12 mouse cellular contexts compared by ENCODE assay signal in genomic region chr8:116111168-116111567, GRCm38 (mm10).
A peak's percentile ranks its signal among the peaks of the same experiment; 100 is the strongest.
DNase-seq lines count a peak whose midpoint lies in the region; ATAC-seq lines count a peak whose summit lies in the region.
"Had no signal": no experiment of that assay in that cellular context is flagged by ENCODE, and none has a peak within 500 bp of the region (broad histone marks: within the 10 kb centered on the region; RNA-seq: fewer than 3 reads in every experiment).

No protein-coding gene starts in this region.

- no peaks in the 10 kb centered on the region for H3K27me3 ChIP-seq in intestine, embryonic 14.5 days (replicated peaks; ENCODE audit: control insufficient read depth, insufficient read depth, low read length)

- peak overlapping the region; percentile 31 for H3K4me2 ChIP-seq in intestine, embryonic 14.5 days (ENCODE audit: low read length)
- H3K4me2 ChIP-seq: embryonic facial prominence, embryonic 12.5 days; hindbrain, embryonic 13.5 days had no signal

- intact Hi-C loops in left cerebral cortex, postnatal 14 days (cut with DNase I) = no loop called here
- intact Hi-C loops in heart, postnatal 36 days (cut with DNase I) = no loop called here

- ATAC-seq in intestine, embryonic 14.5 days (replicated peaks; ENCODE audit: low FRiP score, low TSS enrichment, low read depth) = no peak

- H3K36me3 ChIP-seq in intestine, embryonic 14.5 days (ENCODE audit: control insufficient read depth, insufficient read depth, low read length) = no peaks in the 10 kb centered on the region
- H3K36me3 ChIP-seq: embryonic facial prominence, embryonic 12.5 days; hindbrain, embryonic 13.5 days had no signal

- no peak overlapping the region for H3K27ac ChIP-seq in intestine, embryonic 14.5 days (ENCODE audit: low read depth)
- H3K27ac ChIP-seq: embryonic facial prominence, embryonic 12.5 days; hindbrain, embryonic 13.5 days; left cerebral cortex, adult 2 months had no signal

- H3K9ac ChIP-seq in intestine, embryonic 14.5 days (ENCODE audit: low read length) = no peak overlapping the region
- H3K9ac ChIP-seq: embryonic facial prominence, embryonic 12.5 days; hindbrain, embryonic 13.5 days had no signal

- DNase-seq in left cerebral cortex, postnatal 14 days (ENCODE audit: low spot score in 2 of 2) = peak; percentile 27 to 41
- no peak for DNase-seq in left cerebral cortex, adult 8-10 months (ENCODE audit: low spot score in 2 of 2)
- peak; percentile 59 for DNase-seq in intestine, embryonic 14.5 days (ENCODE audit: low spot score)
- peak; percentile 7 to 13 for DNase-seq in layer of hippocampus, adult 8-10 months (ENCODE audit: low spot score in 2 of 2)
- peak; percentile 6 for DNase-seq in right cerebral cortex, postnatal 14 days
- no peak for DNase-seq in adrenal gland, postnatal 14 days
- DNase-seq in heart, postnatal 36 days = no peak
- no peak for DNase-seq in heart, adult 8-10 months (ENCODE audit: low spot score)
- DNase-seq: gastrocnemius, postnatal 10 days had no signal

- H3K4me1 ChIP-seq in intestine, embryonic 14.5 days (replicated peaks; ENCODE audit: control insufficient read depth, insufficient read depth, low read length) = peaks cover 20% of the 10 kb centered on the region

- H3K9me3 ChIP-seq in intestine, embryonic 14.5 days (ENCODE audit: control insufficient read depth, low read length) = no peaks in the 10 kb centered on the region
- H3K9me3 ChIP-seq: embryonic facial prominence, embryonic 12.5 days had no signal

- 24% methylated on average over 12 of the region's 12 CpGs for WGBS in intestine, embryonic 14.5 days

- no peak overlapping the region for H3K4me3 ChIP-seq in intestine, embryonic 14.5 days (ENCODE audit: low read depth, low read length)
- H3K4me3 ChIP-seq: embryonic facial prominence, embryonic 12.5 days; hindbrain, embryonic 13.5 days; left cerebral cortex, adult 2 months had no signal

Comparison
In these comparisons a context has a peak if more than half of its experiments do, and no peak if none do; other contexts are left out.
1. DNase-seq: peak in left cerebral cortex, postnatal 14 days (2 of 2), intestine, embryonic 14.5 days (single experiment), layer of hippocampus, adult 8-10 months (2 of 2) and right cerebral cortex, postnatal 14 days (single experiment); none in left cerebral cortex, adult 8-10 months (0 of 2), adrenal gland, postnatal 14 days (single experiment), heart, postnatal 36 days (0 of 2) and heart, adult 8-10 months (single experiment).